Mouse (Mus musculus) erythroblast, embryonic 14.5 days (primary cell): ENCODE data around the gene Rpl36a-ps1. TPM values are rescaled to one million over a fixed set of nuclear protein-coding genes. Genes with fewer than 3 reads are reported as not detected.

ENCODE experiments used
- H3K27me3 ChIP-seq: 2 replicates; pipeline ENCODE4 v1.6.1; 2012; ENCODE audit warnings: inconsistent platforms; ENCODE audit not compliant: control insufficient read depth
- H3K36me3 ChIP-seq: 2 replicates; pipeline ENCODE4 v1.6.1; 2012; ENCODE audit warnings: mild to moderate bottlenecking, inconsistent platforms; ENCODE audit not compliant: control insufficient read depth
- H3K4me1 ChIP-seq: 2 replicates; pipeline ENCODE4 v1.6.1; 2012; ENCODE audit warnings: inconsistent platforms; ENCODE audit not compliant: control insufficient read depth
- H3K4me3 ChIP-seq: replicated peaks from 2 replicates; pipeline ENCODE3; 2012; ENCODE audit warnings: moderate library complexity, mild to moderate bottlenecking, inconsistent platforms
- H3K9me3 ChIP-seq: 2 replicates; pipeline ENCODE4 v1.6.1; 2012; ENCODE audit warnings: low read length, inconsistent platforms, mixed read lengths; ENCODE audit not compliant: control insufficient read depth
- GATA1 ChIP-seq: IDR thresholded peaks from 2 replicates; pipeline ENCODE4 v1.6.1; 2012; ENCODE audit warnings: low read length, inconsistent platforms, mixed read lengths
- TAL1 ChIP-seq: IDR thresholded peaks from 3 replicates; pipeline ENCODE4 v1.6.1; 2012; ENCODE audit warnings: low read length, inconsistent platforms, mixed read lengths
- polyA plus RNA-seq: library from polyadenylated mRNA; stranded (reverse); fragments of >175 nt; gene quantifications from 2 replicates; pipeline ENCODE4 v1.2.3, GENCODE M21; 2012

The Rpl36a-ps1 gene
- polyA plus RNA-seq, 1 experiment = 0.16 TPM

DNA sequence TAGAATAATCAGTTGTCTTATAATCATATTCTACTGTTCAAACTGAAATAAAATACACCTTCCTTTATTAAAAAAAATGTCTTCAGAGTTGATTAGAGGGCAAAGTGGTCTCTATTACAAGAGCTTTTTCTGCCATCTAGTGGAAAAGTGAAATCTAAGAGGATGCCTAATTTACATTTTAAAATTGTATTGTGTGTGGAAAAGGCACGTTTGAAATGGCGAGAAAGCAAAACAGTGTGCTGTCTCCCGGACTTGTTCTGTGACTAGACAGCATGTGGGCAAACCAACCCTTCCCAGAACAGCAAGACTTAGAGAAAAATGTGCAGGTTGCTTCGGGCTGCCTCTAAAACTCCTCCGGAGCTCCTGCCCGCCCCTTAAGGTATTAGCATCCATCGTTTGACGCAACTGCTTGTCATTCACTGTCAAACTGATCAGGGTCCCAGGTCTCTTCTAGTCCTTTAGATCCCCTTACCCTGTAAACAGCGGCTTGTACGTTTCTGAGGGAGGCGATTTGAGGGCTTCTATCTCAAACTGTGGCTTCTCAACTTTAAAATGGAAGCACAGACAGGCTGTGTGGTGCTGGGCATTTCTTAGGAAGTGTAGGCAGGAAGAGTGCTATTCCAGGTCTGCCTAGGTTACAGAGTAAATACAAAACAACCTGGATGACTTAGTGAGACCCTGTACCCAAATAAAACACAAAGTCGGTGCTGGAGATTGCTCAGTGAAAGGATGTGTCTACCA is 28.4 kb upstream of the Rpl36a-ps1 start:
- no peaks in the 10 kb centered on the region for H3K4me1 ChIP-seq
- H3K27me3 ChIP-seq = no peaks in the 10 kb centered on the region
- TF ChIP-seq GATA1 = no peak
- TF ChIP-seq TAL1 = no peak
- no peaks in the 10 kb centered on the region for H3K36me3 ChIP-seq
- peaks cover 3% of the 10 kb centered on the region for H3K9me3 ChIP-seq
- H3K4me3 ChIP-seq = no peak overlapping the region

DNA sequence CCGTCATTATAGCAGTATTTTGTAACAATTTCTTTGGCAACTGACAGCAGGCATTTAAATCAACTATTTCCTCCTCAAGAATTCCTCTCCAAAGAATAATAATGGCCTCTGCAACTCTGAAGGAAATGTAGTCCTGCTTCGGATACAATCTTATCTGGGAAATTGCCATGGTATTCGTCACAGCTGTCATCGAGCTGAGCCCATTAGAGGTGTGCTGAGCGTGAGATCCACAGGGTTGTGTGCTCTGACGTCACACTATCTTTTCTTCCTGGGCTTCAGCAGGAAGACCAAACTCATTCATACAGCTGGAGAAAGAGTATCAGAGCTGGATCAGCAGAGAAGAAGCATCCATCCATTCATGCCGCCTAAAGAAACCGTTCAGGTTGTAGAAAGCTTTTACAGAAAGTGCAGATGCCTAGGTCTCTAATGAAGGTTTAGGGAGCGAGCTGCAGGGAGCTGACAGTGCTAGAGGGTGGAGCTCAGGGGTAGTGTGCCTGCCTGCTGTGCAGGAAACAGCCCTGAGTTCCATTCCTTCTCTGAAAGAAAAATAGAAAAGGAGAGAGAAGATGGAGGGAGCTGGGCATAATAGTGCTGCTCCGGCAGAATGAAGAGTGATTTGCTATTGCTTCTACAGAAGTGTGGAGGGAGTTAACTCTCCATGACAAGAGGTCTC is 25.2 kb upstream of the Rpl36a-ps1 start:
- Histone ChIP-seq H3K9me3 (no peaks in the 10 kb centered on the region), H3K36me3 (no peaks in the 10 kb centered on the region), H3K27me3 (no peaks in the 10 kb centered on the region), H3K4me1 (no peaks in the 10 kb centered on the region), H3K4me3 (no peak overlapping the region)
- TF ChIP-seq GATA1 (no peak), TAL1 (no peak)

DNA sequence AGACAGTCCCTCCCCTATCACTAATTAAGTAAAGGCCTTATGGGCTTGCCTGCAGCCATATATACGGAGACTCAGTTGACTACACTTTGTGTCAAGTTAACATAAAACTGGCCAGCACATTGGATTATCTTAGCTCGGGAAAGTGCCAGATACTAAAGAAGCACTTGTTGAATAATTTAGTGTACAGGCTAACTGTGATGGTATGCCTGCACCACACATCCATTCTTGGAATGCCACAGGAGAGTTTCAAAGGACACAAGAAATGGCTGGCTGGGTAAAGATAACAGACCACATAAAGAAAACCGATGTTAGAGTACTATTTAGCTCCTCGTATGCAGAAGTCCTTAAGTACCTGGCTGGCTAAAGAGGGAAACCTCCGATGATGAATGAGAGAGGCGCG is 24.6 kb upstream of the Rpl36a-ps1 start:
- no peaks in the 10 kb centered on the region for H3K4me1 ChIP-seq
- H3K4me3 ChIP-seq = no peak overlapping the region
- no peaks in the 10 kb centered on the region for H3K27me3 ChIP-seq
- TF ChIP-seq TAL1 (no peak), GATA1 (no peak)
- no peaks in the 10 kb centered on the region for H3K36me3 ChIP-seq
- no peaks in the 10 kb centered on the region for H3K9me3 ChIP-seq

DNA sequence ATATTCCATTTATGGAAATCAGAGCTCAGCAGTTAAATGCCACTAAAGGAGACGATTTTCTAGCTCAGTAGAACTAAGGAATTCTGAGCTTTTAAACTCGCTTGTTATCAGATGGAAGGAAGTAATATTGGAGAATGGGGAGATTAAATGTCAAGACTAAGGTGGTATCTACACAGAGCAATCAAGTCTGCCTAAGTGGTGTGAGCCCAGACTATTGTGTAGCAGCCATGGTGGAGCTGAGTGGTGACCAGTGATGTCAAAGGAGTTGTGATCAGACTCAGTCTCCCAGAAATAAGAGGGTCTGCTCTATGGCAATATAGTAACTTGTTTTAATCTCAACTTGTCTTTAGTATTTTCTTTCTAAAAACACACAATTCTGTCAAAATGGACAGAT is 16.8 kb upstream of the Rpl36a-ps1 start:
- no peaks in the 10 kb centered on the region for H3K4me1 ChIP-seq
- no peaks in the 10 kb centered on the region for H3K27me3 ChIP-seq
- no peaks in the 10 kb centered on the region; the same call in 1 of the 2 replicates for H3K9me3 ChIP-seq
- no peak overlapping the region for H3K4me3 ChIP-seq
- no peaks in the 10 kb centered on the region for H3K36me3 ChIP-seq
- no peak for TF ChIP-seq TAL1
- TF ChIP-seq GATA1 = no peak

DNA sequence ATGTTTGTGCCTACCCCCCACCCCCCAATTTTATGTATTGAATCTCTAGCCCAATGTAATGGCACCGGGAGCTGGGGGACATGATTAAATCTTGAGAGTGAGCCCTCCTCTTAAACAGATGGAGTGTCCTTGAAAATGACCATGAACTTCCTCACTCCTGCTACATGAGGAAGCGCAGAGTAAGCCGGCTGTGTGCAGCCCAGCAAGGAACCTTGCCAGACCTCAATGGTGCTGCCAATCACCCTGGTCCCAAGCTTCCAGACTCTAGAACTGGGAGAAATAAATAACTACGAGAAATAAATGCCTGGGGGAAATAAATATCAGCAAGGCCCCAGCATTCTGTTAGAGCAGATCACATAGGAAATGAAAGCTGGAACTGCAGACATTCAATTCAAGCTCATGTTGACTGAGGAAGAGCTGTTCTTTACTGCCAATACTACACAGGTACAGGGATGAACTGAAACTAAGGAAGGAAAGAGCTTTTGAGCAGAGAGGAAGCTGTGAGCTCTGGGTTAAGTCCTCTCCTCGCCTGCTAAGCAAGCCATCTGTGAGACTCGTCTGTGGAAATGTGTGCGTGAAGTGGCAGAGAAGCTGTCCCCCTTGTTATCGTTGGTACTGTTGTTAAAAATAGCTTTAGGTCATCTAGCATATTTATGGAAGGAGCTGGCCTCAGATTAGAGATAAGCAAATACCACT is 16.3 kb upstream of the Rpl36a-ps1 start:
- no peaks in the 10 kb centered on the region; the same call in 1 of the 2 replicates for H3K9me3 ChIP-seq
- no peak overlapping the region for H3K4me3 ChIP-seq
- no peaks in the 10 kb centered on the region for H3K27me3 ChIP-seq
- no peaks in the 10 kb centered on the region for H3K4me1 ChIP-seq
- H3K36me3 ChIP-seq = no peaks in the 10 kb centered on the region
- TF ChIP-seq GATA1 (no peak), TAL1 (no peak)

DNA sequence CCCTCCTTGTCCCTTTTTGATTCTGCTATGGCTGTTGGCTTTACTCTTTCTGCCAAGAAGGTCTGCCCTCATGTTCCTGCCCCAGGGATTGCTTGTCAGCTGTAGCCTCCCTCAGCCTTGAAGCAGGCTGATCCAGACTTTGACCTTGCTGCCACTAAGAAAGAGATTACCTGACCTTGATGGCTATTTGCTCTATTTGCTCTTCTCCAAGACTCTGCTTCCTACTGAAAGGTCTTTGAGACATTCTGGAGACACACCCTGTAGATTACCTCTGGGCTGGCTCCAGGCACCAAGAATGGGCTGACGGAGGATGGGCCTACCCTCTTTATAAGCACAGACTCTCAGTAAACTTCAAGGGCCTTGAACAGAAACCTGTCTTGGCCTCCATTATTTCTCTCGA is 1.6 kb downstream of the Rpl36a-ps1 start:
- Histone ChIP-seq H3K36me3 (no peaks in the 10 kb centered on the region), H3K9me3 (peaks cover 2% of the 10 kb centered on the region; the same call in 1 of the 2 replicates), H3K4me1 (no peaks in the 10 kb centered on the region), H3K27me3 (no peaks in the 10 kb centered on the region), H3K4me3 (no peak overlapping the region)
- TF ChIP-seq TAL1 (no peak), GATA1 (no peak)

DNA sequence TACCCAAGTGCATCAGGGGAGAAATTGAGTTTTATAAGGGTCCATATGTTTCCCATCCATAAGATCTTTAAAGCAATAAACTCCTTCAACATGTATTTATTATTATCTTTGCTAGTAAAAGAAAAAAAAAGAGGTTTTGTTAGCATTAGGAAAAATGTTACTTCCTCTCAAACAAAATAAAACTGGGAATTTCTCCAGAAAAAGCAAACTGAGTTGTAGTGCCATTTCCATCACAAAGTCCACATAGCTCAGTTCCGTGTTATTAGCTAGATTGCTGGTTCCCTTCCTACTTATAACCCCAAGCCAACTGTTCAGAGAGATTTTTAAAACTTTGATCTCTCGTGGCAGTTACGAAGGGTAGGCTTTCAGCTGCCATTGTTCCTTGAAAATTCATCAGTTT is 3.5 kb downstream of the Rpl36a-ps1 start:
- Histone ChIP-seq H3K27me3 (no peaks in the 10 kb centered on the region), H3K4me3 (no peak overlapping the region), H3K36me3 (no peaks in the 10 kb centered on the region), H3K9me3 (peaks cover 2% of the 10 kb centered on the region; the same call in 1 of the 2 replicates), H3K4me1 (no peaks in the 10 kb centered on the region)
- TF ChIP-seq TAL1 (no peak), GATA1 (no peak)

DNA sequence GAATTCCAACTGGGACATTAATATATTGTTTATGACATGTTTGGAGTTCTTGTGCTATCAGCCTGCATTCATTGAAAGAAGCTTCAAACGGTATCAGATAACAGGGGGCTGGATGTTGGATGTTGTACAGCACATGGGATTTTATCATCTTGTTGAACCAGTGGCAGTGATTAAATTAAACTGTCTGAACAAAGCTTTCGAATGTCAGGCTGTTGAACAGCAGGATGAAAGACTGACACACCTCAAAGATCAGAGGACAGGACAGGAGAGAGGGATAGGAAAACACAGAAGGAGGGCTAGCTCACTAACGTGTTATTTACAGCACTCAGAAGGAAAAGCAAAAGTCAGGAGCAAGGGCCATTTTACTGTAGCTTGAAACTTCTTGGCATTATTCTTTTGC is 4.3 kb downstream of the Rpl36a-ps1 start:
- no peaks in the 10 kb centered on the region for H3K36me3 ChIP-seq
- no peak for TF ChIP-seq TAL1
- TF ChIP-seq GATA1 = no peak
- H3K4me3 ChIP-seq = no peak overlapping the region
- H3K27me3 ChIP-seq = no peaks in the 10 kb centered on the region
- H3K9me3 ChIP-seq = peaks cover 2% of the 10 kb centered on the region; the same call in 1 of the 2 replicates
- H3K4me1 ChIP-seq = no peaks in the 10 kb centered on the region

DNA sequence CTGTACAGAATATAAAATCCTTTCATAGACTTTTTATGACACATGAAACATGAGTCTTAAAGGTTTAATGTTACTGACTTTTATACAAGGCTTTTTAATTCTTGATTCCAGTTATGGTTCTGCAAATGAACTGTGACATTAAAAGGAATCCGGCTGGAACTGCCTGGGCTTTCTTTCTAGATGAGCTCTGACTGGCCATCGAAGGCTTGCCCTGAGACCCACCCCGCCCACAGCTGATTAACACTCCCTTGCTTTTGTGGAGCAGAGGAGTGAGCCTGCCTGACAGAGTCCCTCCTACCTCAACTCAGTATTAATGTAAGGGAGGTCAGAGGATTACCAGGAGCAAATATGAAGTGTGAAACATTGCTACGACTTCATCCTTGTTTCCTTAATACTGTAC is 22.2 kb downstream of the Rpl36a-ps1 start:
- Histone ChIP-seq H3K9me3 (peaks cover 3% of the 10 kb centered on the region; the same call in 1 of the 2 replicates), H3K27me3 (no peaks in the 10 kb centered on the region), H3K36me3 (no peaks in the 10 kb centered on the region), H3K4me1 (no peaks in the 10 kb centered on the region), H3K4me3 (no peak overlapping the region)
- TF ChIP-seq TAL1 = no peak
